Mouse (Mus musculus) urinary bladder, postnatal 25 days (tissue): ENCODE results near the gene Olfr776.
"Not testable (repeated sequence)": the region's sequence is repeated elsewhere in the genome, so short reads cannot be mapped to it uniquely, and the experiment has no call there.

Experiments used
- DNase-seq: peaks from one replicate; pipeline ENCODE4 v3.0.0; 2022; ENCODE audit warnings: low spot score

The Olfr776 gene

GRCm38 (mm10) chr10:129258827-129259226 is at the start of gene Olfr776:
Olfr776 (plus strand) TSS chr10:129259127.
- DNase-seq, result no peak

GRCm38 (mm10) chr10:129230737-129231136 is 28.2 kb upstream of the Olfr776 start:
- no peak for DNase-seq

- DNase-seq, result no peak
These were observed 23.0 kb upstream of the Olfr776 start, which contains the start of gene Olfr774 for GRCm38 (mm10) chr10:129235904-129236303. Olfr774 (plus strand) TSS chr10:129236204.

DNA sequence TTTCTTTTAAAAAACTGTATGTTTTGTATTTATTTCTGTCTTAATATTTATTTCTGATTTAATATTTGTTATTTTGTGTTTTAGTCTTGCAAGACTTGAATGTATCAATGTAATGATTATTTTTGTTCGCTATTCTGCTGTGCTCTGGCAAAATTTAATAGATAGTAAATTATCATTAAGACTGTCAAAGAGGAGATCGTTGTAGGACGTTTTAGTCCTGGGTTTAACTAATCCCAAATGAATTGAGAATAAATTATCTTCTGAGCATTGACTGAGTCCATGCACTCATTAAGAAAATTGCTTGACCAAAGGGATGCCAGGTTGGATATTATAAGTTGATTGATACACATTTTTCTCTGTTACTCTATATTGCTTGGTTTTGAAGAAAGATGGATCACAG is 10.8 kb upstream of the Olfr776 start, which contains the start of gene Olfr775:
TSS of gene Olfr775 (plus strand) at position 301 of the 400 bp plus-strand sequence.
- DNase-seq, result no peak

GRCm38 (mm10) chr10:129271081-129271535 is 12.2 kb downstream of the Olfr776 start, which contains the start of gene Olfr777:
Olfr777 (minus strand) TSS chr10:129271485.
- DNase-seq, result no peak

- DNase-seq, result not testable (repeated sequence)
These were observed 54.0 kb downstream of the Olfr776 start for GRCm38 (mm10) chr10:129312973-129313372.

DNA sequence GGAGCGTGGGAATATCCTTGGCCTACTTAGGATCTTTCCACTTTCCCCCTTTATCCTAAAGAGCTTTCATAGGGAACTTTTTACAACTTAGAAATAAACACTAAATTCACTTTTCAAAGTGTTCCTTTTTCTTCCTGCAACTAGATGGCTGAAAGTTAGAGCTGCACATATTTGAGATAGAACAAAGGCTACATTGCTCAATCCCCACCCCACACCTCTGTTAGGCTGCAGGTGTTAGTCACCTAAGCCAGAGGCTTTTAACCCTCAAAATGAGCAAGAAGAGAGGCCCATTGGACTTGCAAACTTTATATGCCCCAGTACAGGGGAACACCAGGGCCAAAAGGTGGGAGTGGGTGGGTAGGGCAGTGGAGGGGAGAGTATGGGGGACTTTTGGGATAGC is 54.6 kb downstream of the Olfr776 start:
- not testable (repeated sequence) for DNase-seq
